Mouse (Mus musculus) frontal cortex, postnatal 36 days (tissue): ENCODE results near the gene Olfr323.

Experiments
- DNase-seq, 2 experiments: peaks; one replicate each; pipeline ENCODE4 v3.0.0; 2022; ENCODE audit warnings: low spot score in 2 of 2

Olfr323 gene

GRCm38 (mm10) chr11:58630401-58630800, at the start of gene Olfr323:
TSS of gene Olfr323 (minus strand) at chr11:58630501.
- DNase-seq: no peak

DNA sequence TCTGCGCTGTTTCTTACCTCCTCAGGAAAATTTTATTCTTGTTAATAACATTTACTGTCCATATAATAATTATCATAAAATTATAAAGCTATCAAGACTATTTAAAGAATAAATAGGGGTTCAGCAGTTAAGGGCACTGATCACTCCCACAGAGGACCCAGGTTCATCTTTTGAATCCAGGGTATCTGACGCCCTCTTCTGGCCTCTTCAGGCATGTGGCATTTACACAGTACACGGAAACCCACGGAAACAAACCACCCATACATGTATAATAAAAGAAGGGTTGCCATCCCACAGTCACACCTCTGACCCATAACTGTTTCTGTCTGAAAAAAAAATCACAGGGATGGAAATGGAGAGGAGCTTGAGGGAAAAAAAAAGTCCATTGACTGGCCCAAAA, 41.5 kb upstream of the Olfr323 start:
- DNase-seq: no peak

DNA sequence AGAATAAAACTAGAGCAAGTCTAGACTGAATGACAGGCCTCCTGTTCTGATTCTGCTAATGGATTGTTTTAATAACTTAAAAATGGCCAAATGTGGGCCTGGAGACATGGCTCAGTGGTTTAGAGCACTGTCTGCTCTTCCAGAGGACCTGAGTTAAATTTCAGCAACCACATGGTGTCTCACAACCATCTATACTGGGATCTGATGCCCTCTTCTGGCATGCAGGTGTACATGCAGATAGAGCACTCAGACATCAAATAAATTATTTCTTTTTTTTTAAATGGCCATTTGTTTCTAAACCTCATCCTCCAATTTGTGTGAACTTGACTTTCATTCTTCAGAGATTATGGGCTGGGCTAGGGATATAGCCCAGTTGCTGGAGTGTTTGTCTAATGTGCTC, 39.0 kb upstream of the Olfr323 start:
- no peak for DNase-seq

- DNase-seq: no peak
Observed at GRCm38 (mm10) chr11:58658596-58658995, 28.3 kb upstream of the Olfr323 start, which contains the start of gene Olfr322. TSS of gene Olfr322 (plus strand) at chr11:58658782.

GRCm38 (mm10) chr11:58655151-58655550, 24.9 kb upstream of the Olfr323 start:
- no peak for DNase-seq

DNA sequence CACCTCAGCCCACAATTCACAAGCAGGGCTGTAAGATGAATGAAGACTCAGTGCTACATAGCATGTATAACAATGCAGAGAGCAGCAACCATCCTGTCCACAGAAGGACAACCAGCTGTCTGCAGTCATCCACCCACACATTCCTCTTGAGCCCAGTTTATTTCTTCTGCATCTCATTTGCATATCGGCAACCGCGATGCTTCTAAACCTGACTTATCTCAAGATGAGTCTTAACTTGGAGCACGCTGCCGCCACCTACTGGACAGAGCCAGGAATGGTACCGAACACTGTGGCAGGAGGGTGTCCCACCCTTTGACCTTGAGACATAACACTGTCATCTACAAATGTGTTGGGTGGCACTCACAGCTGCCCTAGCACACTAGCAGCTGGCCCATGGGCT, 13.0 kb upstream of the Olfr323 start:
- DNase-seq: peak; percentile 23 to 41

GRCm38 (mm10) chr11:58641638-58642358, 11.5 kb upstream of the Olfr323 start:
- no peak for DNase-seq

DNA sequence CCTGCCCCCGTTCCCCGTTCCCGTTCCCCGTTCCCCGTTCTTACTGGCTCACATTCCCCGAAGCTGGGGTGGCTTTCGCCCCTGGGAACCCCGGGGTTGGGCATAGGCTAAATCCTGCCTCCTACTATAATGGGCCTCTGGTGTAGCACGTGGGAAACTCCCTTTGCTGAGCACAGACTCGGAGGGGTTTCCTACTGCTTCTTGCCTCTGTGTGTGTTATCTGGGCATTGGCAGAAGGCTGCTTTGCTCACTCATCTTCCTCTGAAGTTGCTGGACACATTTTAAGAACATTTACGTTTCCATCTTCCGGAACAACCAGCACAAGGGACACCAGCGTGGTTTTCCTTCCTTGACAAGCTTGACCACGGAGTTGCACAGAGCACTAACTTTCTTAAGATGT, 10.8 kb upstream of the Olfr323 start:
- DNase-seq: no peak

- DNase-seq: peak in 1 of 2 experiments; percentile 1
Observed at GRCm38 (mm10) chr11:58640272-58640867, 10.1 kb upstream of the Olfr323 start, which contains the start of gene Trim58. TSS of gene Trim58 (plus strand) at chr11:58640465.

DNA sequence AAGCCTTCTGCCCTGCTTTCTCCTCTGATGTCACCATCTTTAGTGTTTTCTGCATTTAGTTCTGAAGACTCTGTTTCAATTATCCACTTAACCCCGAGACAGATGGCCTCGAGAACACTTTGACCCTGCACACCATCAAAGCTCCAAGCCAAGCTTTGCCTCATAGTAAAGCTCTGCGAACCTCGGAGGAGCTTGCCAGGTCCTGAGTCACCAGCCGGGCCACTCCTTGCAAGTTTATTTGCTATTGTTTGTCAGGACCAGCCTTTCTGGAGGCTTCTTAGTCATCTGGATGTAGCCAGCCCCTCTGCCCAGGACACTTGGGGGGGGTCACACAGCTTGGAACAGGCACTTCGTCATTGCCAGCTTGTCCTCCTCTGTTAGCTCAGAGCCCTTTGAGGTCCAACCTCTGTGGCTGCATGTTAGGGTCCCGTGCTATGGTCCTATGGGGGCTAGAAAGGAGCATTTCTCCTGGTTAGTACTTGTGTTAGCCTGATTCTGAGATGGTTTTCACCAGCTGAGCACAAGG, 7.9 kb upstream of the Olfr323 start:
- no peak for DNase-seq

- peak in 1 of 2 experiments; percentile 24 for DNase-seq
Observed at GRCm38 (mm10) chr11:58636376-58636977, 6.2 kb upstream of the Olfr323 start.

- no peak for DNase-seq
Observed at GRCm38 (mm10) chr11:58634878-58635277, 4.6 kb upstream of the Olfr323 start.

GRCm38 (mm10) chr11:58626146-58626545, 4.2 kb downstream of the Olfr323 start:
- no peak for DNase-seq

GRCm38 (mm10) chr11:58618793-58619192, 11.5 kb downstream of the Olfr323 start:
- DNase-seq: no peak

DNA sequence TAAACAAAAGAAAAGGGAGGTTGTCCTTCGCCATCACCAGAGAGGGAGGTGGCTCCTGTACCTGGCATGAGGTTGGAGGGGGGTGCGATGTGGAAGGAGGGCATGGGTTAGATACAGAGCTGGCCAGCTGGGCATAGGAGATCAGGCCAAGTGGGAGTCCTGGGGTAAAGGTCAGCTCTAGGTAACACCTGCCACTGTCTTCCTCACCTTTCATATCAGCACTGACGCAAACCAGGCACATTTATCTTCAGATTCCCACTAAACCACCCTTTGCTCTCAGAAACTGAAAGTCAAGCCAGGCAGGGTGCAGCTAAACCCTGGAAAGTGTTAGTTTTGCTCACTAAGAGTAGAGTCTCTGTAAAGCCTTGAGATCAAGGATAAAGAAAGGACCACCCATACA, 11.9 kb downstream of the Olfr323 start:
- DNase-seq: no peak

DNA sequence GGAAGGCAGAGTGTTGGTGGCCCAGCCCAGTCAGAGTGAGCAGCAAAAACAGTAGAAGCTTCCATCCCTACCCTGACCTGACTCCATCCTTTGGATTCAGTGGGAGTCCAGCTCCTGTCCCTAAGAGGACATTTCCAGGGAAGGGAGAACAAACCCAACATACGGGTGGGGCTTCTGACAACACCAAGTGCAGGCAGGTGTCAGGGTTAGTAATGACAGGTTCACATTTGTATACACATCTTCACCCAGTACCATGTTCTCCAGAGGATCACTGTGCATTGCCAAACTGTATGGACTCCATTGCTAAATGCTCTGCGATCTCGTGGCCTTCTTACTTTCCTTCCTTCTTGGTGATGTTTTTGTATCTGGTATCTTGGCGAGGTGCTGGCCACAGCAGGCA, 14.3 kb downstream of the Olfr323 start, which contains the start of gene 2210407C18Rik:
2210407C18Rik (minus strand) TSS at position 101 of the 400 bp plus-strand sequence.
- no peak for DNase-seq

GRCm38 (mm10) chr11:58614526-58614925, 15.8 kb downstream of the Olfr323 start:
- no peak for DNase-seq

DNA sequence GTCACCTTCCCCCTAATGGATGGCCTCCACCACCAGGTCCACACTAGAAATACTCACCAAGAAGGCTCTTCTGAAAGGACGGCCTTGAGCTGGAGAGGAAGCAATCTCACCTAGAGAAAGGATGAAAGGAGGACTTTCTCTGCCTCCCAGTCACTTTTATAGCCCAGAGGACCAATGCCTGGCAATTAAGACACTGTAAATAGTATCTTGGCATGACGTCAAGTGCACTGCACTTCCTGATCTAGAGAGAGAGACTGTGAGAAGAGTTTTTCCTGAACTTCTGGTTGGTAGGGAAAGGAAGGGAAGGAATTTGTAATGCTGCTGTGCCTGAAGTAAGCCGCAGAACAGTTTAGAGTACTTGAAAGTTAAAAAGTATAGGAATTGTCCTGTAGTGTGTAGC, 16.9 kb downstream of the Olfr323 start:
- DNase-seq: no peak

DNA sequence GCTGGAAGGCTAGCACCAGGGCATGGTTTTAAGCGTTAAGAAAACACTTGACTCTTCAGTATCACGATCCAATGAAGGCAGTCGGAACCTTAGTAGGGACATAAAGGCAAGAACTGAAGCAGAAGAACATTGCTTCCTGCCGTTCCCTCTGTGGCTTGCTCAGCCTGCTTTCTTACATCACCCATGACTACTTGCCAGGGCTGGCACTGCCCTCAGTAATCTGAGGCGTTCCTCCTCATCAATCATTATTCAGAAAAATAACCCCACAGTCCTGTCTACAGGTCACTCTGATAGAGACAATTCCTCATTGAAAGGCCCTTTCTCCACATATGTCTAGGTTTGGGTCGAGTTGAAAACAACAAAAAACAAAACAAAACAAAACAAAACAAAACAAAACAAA, 23.3 kb downstream of the Olfr323 start:
- no peak for DNase-seq

GRCm38 (mm10) chr11:58606177-58606919, 24.0 kb downstream of the Olfr323 start:
- no peak for DNase-seq

GRCm38 (mm10) chr11:58605228-58605627, 25.1 kb downstream of the Olfr323 start:
- no peak for DNase-seq

DNA sequence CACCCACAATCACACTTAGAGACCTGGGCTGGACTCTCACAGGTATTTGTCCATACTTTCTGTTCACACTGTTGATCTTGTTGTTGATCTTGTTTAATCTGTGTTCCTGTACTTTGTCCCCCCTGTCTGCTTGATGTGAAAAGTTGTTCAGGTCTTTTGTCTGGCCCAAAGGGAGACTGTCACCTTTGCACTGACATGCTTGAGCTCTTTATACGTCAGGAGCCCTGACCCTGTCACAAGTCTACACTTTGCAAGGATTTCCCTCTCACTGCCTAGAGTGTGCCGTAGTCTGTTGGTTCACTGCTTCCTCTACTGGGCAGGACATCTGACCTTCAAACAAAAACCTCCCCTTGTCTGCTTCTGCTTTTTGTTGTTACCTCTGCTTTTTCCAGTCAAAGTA, 25.6 kb downstream of the Olfr323 start:
- DNase-seq: no peak
